Mouse (Mus musculus) granulocyte monocyte progenitor cell, adult 5-6 weeks (primary cell): ENCODE measurements at regions not wholly inside any gene's neighbourhood (a gene's known extent, or its start where the extent isn't known, plus 50 kb on each side); places are given as distances from the start of the nearest gene placed in this dataset.

Source experiments
- ATAC-seq: replicated peaks from 2 replicates; pipeline ENCODE4 v1.8.0; 2016; ENCODE audit warnings: mild to moderate bottlenecking, moderate TSS enrichment, inconsistent platforms; ENCODE audit not compliant: poor library complexity, severe bottlenecking

DNA sequence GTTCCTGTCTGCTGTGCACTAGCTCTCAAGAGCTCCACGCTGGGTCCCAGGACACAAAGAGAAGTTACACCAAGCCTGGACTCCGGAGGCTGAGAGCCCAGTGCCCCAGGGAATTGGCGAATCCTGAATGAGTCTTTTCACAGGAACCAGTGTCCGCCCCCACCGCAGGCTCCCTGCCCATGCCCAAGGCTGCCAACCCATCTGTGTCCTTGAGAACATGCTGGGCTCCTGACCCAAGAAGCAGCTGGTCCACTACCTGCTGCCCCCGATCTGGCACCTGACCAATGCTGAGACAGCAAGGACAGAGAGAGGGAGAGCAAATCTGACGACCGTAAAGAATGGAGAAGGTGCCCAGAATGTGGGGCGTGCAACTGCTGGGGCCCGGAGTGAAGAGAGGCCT is 85.2 kb upstream of the Cplx2 start:
- no peak for ATAC-seq

DNA sequence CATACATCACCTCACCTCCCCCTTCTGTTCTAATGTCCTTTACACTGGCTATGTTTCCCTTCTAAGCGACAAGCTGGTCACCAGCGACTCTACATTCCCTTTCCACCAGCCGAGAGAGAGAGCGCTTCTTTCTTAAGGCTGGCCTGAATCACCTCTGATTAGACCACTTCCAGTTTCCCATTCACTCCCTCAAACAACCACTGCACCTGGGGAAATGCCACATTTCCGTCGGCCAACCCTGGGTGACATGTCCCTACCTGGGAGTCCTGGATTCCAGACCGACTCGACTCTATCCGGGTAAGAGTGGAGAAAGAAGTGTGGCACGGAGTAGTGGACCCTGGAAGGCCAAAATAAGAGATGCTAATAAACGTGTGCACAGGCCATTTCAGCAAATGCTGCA is 84.5 kb upstream of the Cplx2 start:
- no peak for ATAC-seq

DNA sequence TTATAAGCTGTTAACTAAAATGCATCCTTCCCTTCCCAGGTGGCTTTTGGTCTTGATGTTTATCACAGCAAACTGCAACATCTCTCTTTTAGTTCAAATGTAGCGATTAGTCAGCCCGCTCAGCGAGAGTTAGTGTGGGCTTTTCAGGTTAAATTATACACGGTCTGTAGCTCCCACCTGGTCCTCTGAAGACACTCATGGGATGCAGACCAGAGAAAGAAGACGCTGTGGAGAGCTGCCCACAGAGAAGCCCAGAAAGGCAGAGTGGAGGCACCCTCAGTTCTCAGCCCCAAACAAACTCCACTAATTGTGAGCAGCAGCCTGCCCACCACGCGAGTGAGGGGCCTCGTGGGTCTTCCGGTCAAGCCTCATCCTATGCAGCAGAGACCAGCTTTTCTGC is 81.1 kb upstream of the Cplx2 start:
- no peak for ATAC-seq

DNA sequence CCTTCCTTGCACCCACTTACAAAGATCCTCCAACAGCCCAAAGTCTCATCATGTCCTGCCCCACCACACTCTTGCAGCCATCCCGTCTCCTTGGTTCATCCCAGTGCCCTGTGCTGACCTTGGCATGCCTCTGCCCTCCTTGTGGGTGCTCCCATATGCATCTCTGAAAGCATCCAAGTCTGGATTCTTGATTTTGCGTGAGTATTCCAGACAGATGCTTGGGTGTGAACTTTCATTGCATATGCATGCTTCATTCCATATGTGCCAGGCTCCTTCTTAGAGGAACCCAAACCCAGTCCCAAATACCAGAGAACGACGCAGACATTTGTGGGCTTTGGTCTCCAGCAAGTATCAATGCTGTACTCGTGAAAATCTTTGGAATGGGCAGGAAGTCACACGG is 78.8 kb upstream of the Cplx2 start:
- no peak for ATAC-seq

DNA sequence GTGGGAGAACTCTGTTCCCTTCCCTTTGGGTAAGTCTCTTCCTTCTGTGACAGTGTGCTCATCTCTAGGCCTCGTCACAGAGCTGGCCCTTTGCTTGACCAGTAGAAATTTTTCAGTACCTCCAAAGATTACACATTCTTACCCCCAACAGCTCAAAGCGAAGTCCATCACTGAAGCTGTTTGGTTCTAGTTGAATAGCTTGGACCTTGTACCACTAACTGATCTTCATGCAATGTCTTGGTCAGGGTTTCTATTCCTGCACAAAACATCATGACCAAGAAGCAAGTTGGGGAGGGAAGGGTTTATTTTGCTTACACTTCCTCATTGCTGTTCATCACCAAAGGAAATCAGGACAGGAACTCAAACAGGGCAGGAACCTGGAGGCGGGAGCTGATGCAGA is 78.1 kb upstream of the Cplx2 start:
- no peak for ATAC-seq

DNA sequence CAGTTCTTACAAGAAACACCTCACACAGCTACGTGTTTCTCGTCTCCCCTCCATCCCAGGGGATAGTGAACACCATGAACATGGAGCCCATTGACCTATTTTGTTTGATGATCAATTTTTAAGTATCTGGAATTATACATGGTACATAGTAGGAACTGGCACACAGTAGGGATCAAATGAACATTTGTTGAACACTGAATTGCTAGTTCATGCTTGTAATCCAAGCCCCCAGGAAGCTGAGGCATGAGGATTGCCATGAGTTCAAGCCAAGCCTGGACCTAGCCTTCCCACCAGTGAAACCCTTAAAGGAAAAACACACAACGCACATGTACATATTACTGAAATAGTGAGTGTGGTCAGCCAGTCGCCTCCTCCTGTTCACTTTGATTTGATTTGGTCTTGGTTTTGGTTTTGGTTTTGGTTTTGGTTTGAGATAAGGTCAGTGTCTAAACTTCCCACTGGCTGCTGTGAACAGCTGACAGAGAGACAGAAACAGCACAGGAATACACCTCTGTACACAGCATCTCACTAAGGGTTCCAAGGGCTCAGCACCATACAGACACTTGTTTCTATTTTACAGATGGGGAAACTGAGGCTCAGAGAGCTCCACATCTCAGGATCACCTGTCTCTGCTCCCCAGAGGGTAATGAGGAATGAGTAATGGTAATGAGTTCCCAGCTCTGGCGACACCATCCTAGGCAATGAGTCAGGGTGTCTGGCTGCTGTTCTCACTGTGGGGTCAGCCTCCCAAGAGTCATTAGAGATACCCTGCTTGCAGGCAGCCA is 75.5 kb upstream of the Cplx2 start:
- ATAC-seq: no peak

DNA sequence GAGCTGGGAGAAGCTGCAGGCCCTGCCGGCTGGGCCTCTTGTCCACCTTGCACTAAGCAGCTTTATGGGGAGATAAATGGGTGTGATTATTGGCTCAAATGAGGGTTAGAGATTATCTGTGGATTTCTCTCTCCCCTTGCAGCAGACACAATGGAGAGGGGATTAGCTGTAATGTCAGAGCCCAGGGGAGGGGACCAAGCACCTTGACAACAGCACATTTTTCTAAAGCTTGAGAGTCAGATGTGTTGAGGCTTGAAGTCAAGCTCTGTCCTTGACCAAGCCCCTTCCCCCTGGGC is 74.9 kb upstream of the Cplx2 start:
- ATAC-seq: no peak

DNA sequence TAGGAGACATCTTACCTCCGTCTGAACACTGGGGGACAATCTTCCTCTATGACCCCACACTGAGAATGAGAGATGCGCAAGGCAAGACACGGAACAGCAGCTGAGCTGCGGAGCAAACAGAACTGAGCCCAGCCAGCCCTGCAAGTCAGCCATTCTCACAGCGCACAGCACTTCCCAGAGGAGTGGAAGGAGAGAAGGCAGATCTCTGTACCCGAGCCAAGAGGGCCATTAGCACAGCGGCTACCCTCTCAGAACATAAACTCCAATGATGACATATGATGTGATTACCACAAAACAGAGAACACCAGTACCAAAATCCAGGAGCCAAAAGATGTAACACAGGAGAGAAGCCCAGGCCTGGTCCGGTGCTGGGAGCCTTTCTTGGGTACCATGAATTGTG is 72.3 kb upstream of the Cplx2 start:
- no peak for ATAC-seq

DNA sequence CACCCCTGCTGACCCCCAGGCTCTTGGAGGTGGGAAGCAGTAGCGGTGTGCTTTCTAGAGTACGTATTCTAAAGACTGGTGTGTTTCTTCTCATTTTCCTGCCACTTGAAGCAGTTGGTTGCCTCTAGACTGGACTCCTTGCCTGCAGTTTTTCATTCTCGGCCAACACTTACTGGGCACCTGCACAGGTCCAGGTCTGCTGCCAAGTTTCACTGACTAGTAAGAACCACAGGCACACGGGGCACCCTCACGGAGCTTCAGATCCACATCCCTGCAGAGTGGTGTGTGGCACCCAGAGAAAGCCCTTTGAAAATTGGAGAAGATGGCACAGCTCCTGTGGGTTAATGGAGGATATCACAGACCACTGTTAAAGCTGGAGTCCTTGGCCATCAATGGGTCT is 71.9 kb upstream of the Cplx2 start:
- no peak for ATAC-seq

DNA sequence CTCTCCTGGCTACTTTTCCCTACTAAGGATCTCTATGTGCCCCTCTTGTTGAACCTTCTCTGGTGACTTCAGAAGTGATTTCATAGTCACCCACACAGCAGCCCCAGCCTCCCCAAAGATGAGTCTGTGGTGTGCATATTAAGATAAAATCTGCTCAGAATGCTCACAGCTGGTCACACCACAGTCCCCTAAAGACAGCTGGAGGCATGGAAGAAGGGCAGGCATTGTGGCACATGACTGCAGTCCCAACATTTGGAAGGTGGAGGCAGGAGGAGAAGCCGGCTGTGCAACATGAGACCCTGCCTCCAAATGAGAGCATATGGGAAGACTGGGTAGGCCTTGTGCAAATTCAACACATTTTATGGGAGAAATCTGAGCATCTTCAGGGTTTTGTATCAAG is 70.0 kb upstream of the Cplx2 start:
- no peak for ATAC-seq

DNA sequence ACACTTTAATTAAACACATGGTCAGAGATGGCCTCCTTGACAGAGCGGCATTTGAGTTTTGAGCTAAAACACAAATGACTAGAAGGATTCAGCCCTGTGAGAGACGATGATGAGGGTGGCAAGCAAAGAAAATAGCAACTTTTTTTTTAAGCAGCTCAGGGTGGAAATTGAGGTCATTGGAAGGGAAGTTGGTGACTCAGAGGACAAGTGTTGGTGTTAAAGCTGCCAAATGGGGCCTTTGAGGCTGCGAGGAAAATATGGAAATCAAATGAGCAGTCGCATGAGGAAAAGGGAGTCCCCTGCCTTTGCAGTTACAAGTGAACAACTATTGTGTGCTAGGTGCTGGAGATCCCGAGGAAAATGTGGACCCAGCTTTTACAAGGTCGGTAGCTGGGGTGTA is 69.5 kb upstream of the Cplx2 start:
- ATAC-seq: no peak

DNA sequence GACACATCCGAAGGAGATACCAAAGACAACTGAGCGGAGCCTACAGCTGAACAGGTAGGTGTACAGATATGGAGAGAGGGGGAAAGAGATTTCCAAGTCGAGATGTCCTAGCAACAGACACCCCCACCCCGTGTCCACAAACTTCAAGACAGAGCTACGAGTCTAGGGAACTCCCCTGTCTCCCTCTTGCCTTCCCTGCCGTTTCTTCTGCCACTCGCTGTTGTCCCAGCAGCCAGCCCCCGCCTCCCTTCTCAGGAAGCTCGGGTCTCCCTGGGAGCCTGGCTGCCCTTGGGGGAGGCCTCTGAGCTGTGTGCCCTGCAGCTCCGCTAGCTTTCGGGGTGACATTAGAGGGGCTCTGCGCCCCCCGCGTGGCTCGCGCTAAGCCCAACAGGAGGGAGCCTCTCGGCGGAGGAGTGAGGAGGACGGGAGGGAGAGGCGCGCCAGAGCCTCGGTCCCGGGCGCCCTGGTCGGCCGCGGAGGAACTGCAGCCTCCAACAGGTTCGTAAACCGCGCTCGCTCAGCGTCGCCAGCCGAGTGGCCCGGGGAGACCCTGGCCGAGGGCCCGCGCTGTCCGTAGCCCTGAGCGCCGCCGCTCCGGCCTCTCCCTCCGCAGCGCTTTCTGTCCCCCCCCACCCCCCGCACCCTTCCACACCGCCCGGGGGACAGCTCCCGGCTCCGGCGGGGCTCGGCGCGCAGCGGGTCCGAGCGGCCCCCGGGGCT is 68.6 kb upstream of the Cplx2 start:
- peak; percentile 47 for ATAC-seq

DNA sequence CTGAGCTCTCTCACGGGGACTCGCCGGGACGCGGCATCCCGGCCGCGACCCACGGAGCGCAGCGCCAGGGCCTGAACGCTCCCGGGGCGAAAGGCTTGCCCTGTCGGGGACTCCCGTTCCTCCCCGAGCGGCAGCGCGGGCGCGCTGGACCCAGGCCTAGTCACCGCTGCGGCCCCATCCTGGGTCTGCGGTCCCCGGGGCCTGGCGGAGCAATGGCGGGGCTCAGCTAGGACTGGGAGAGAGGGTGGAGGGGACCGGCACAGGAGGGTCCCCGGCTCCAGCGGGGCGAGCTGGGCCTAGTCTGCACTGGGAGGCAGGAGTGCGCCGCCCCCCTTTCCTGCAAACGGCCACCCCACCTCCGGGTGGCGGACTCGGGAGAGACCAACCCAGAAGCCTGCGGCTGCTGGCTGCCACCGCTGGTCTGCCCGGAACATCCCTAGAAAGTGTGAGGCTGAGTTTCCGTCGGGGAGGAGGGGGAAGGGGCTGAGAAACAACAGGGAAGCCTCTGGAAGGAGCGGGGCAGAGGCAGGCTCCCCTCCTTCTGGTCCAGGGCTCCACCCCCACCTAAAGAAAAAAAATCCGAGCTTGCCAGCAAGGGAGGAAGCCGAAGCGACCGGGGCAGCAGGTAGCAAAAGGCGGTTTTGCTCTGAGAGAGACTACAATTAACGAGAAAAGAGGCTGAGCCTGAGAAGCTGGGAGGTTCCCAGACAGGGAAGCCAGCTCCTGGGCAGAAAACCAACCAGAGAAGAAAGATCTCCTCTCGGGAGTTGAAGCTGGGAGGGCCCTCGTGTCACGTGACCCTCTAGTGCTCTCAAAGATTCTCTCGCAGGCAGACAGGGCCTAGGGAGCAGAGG is 67.9 kb upstream of the Cplx2 start:
- peak; percentile 45 for ATAC-seq

DNA sequence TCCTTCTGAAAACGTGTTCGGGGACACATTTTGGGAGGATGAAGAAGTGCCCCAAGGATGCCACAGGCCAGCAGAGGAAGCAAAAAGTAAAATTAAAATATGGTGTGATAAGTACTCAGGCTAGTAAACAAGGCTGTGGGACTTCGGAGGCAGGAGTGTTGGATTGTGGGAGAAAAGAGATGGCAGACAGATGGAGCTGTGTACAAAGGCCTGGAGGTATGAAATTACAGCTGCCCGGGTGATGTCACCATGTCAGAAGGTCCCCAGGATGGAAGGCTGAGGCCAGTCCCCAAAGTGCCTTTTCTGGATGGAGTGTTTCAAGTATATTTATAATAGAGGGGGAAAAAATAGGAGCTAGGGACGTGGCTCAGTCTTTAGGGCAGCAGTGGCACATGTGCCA is 66.9 kb upstream of the Cplx2 start:
- ATAC-seq: no peak

DNA sequence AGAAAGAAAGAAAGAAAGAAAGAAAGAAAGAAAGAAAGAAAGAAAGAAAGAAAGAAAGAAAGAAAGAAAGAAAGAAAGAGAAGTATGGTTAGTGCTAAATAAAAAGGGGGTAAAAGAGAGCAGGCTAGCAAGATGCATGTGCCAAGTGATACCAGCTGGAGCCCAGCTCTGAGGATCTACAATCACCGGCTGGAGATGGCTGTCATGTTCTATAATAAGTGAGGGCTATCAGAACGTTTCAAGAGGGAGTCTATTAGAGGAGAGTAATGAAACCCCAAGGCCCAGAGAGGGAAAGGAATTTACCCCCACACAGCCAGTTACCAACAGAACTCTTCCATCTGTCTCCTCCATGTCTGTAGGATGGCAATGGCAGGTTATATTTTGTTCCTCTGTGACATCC is 62.6 kb upstream of the Cplx2 start:
- no peak for ATAC-seq

DNA sequence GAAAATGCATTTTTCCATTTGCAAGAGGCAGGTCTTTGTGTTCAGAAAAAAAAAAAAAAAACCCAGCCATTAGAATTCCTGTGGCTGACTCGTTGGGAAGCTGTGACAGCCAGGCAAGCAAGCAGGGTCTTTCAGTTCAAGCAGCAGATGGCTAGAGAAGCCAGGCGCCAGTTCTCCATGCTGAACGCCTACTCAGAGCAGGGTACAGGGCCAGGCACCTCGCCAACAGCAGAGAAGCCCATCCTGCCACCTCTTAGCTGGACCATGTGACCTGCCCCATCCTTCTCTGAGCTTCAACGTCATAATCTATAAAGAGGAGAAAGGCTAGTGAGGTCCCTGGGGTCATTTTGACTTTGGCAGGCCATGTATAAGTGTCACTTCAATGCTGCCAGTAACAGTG is 61.8 kb upstream of the Cplx2 start:
- ATAC-seq: no peak

DNA sequence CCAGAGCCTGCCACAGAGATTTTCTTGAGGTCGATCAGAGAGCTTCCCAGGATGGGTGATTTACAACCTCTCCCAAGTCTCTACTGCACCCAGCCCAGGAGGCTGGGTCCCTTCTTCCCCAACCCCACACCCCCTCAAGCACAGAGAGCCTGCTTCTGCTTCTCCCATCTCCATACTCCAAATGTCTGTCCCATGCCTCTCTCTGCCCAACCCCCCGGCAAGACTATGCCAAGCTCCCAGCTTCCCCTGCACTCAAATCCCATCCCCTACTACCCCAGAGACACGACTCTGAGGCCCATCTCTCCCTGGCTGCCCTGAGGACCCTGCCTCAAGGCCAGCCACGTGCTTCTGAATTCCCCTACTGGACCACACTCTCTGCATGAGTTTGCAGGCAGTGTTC is 61.0 kb upstream of the Cplx2 start:
- no peak for ATAC-seq

DNA sequence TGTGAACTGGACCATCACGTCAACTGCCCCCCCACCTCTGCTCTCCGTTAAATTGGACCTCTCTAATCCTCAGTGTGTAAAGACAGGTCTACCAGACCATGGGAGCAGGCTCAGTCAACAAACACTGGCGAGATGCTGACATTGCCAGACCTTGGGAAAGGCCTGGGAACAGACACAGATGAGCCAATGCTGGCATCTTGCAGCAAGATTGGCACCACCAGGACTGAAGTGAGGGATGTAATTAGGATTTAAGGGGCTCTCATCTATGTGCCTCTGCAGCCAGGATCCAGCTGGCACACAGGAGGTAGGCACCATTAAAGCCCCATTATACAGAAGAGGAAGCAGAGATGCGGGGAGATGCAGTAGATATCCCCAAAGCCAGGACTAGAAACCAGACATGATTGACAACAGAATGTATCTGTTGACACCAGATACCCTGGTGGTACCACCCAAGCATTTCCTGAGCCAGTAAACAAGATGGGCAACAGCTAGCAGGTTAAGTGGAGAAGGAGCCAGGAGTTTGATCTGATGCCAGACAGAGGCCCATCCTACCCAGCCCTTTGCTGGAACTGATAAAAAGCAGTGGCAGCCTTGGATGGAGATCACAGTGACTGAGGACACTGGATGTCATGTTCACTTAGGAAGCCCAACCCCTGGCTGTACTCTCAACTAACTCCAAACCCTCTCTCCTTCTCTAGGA is 59.7 kb upstream of the Cplx2 start:
- no peak for ATAC-seq

DNA sequence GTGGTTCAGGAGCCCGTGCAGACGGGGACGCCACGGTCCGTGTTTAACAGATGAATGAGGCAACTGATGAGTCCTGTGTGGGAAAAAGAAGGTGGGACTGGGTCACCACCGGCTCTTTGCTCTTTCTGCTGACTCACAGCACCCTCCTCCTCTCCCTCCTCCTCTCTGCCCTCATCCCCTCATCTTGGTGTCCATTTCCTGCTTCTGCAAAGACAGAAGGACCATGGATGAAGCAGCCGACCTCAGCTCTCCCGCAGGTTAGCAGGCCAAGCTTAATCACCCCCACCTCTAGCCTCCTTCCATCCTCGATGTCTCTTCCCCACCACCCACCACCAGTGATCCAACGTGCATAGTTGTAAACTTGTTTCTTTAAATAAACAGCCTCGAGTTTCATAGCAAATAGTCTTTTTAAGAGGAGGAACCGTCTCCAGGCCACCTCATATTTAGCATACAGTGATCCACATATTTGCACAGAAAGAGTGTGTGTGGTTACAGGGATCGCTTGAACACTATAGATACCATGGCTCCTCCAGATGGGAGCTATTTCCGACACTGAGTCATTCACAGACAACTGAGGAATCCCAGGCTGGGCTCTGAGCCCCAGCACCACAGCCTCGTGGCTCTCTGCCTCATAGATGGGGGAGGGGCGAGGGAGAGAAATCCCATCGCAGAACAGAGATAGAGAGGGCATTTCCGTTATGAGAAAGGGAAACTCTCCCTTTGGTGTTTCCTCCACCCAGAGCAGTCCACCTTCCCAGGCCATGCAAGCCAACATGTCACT is 58.6 kb upstream of the Cplx2 start:
- no peak for ATAC-seq

DNA sequence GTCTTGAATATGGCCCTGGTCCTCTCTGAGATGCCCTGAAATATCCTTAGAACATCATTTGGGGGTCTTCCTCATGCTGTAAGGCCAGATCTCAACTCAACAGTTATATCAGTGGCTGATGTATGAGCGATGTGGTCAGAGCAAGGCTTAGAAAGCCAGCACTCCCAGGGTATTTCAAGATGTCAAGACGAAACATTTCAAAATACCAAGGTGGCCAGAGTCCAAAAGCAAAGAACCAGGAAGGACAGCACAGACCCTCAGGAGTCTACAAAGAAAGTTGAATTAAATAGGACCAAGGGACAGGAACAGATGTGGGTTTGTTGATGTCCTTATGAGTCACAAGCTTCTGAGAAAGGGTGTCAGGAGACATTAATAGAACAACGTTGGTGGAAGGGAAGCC is 55.8 kb upstream of the Cplx2 start:
- no peak for ATAC-seq
